Comparison of ENCODE assay signal across 7 mouse cellular contexts in genomic region chr4:137913321-137914057, GRCm38 (mm10). TPM values are rescaled to one million over a fixed set of nuclear protein-coding genes. Genes with fewer than 3 reads are reported as not detected.
DNase-seq lines count a peak whose midpoint lies in the region; ATAC-seq and TF ChIP-seq lines count a peak whose summit lies in the region.

No protein-coding gene starts in this region.

- ATAC-seq in common myeloid progenitor, adult 5-6 weeks (replicated peaks; ENCODE audit: low read depth, poor library complexity, severe bottlenecking) = peak; percentile 73
- peak; percentile 79 for ATAC-seq in hindbrain, postnatal 0 days
- peak; percentile 80 for ATAC-seq in midbrain, embryonic 16.5 days

- peak overlapping the region; percentile 29; the same call in 1 of the 2 replicates for H3K27ac ChIP-seq in hindbrain, postnatal 0 days
- no peak overlapping the region for H3K27ac ChIP-seq in liver, adult 2 months (replicated peaks; ENCODE audit: insufficient read depth, low read depth, low read length)
- peak overlapping the region; percentile 53; the same call in 1 of the 2 replicates for H3K27ac ChIP-seq in midbrain, embryonic 16.5 days (ENCODE audit: low read length)

- WGBS in hindbrain, postnatal 0 days = 2% methylated on average over 52 of the region's 54 CpGs
- 41% methylated on average over 50 of the region's 54 CpGs for WGBS in liver, adult 2 months
- WGBS in midbrain, embryonic 16.5 days = 2% methylated on average over 49 of the region's 54 CpGs

- no peaks in the 10 kb centered on the region for H3K9me3 ChIP-seq in hindbrain, postnatal 0 days (ENCODE audit: low read length)
- H3K9me3 ChIP-seq in midbrain, embryonic 16.5 days (replicated peaks; ENCODE audit: control insufficient read depth, low read length, poor library complexity, severe bottlenecking) = no peaks in the 10 kb centered on the region

- H3K4me1 ChIP-seq in hindbrain, postnatal 0 days (ENCODE audit: insufficient read depth, low read length) = peaks cover 25% of the 10 kb centered on the region
- H3K4me1 ChIP-seq in liver, adult 2 months (ENCODE audit: control insufficient read depth, insufficient read depth, low read length) = peaks cover 11% of the 10 kb centered on the region
- H3K4me1 ChIP-seq in midbrain, embryonic 16.5 days (ENCODE audit: control insufficient read depth, insufficient read depth, low read length) = peaks cover 29% of the 10 kb centered on the region

- H3K9ac ChIP-seq in hindbrain, postnatal 0 days (replicated peaks; ENCODE audit: low read length) = peak overlapping the region; percentile 49
- peak overlapping the region; percentile 56 for H3K9ac ChIP-seq in liver, adult 2 months (ENCODE audit: low read depth, low read length)
- peak overlapping the region; percentile 76 for H3K9ac ChIP-seq in midbrain, embryonic 16.5 days (ENCODE audit: low read depth, low read length)

- H3K4me3 ChIP-seq in hindbrain, postnatal 0 days (ENCODE audit: low read length) = peak overlapping the region; percentile 47
- peak overlapping the region; percentile 49 for H3K4me3 ChIP-seq in liver, adult 2 months (ENCODE audit: insufficient read depth, low read depth, low read length)
- peak overlapping the region; percentile 64 for H3K4me3 ChIP-seq in midbrain, embryonic 16.5 days (ENCODE audit: low read depth, low read length)

- TF ChIP-seq CTCF in hindbrain, postnatal 0 days (IDR thresholded peaks at IDR 0.05; ENCODE audit: low read depth) = no peak
- no peak for TF ChIP-seq CTCF in liver, adult 2 months (IDR thresholded peaks at IDR 0.05; ENCODE audit: low read depth, low read length)

- no peak for TF ChIP-seq POLR2A in liver, adult 2 months (IDR thresholded peaks at IDR 0.05; ENCODE audit: extremely low read depth, insufficient read depth, low read length)

- intact Hi-C loops in gastrocnemius, postnatal 14 days (cut with DNase I; ENCODE audit: low total_unique reads) = no loop called here

- H3K4me2 ChIP-seq in hindbrain, postnatal 0 days (ENCODE audit: low read depth, low read length) = peak overlapping the region; percentile 73
- peak overlapping the region; percentile 98 for H3K4me2 ChIP-seq in midbrain, embryonic 16.5 days (ENCODE audit: low read length)

- H3K36me3 ChIP-seq in hindbrain, postnatal 0 days (ENCODE audit: insufficient read depth, low read length) = no peaks in the 10 kb centered on the region
- peaks cover 4% of the 10 kb centered on the region; the same call in 1 of the 2 replicates for H3K36me3 ChIP-seq in liver, adult 2 months (ENCODE audit: control insufficient read depth, insufficient read depth, low read length)
- no peaks in the 10 kb centered on the region for H3K36me3 ChIP-seq in midbrain, embryonic 16.5 days (ENCODE audit: control insufficient read depth, insufficient read depth, low read length)
- no peaks in the 10 kb centered on the region for H3K36me3 ChIP-seq in splenic B cell, adult 2 months (ENCODE audit: control insufficient read depth, insufficient read depth, low read length, poor library complexity, severe bottlenecking)

- no peaks in the 10 kb centered on the region for H3K27me3 ChIP-seq in hindbrain, postnatal 0 days (ENCODE audit: insufficient read depth, low read length)
- H3K27me3 ChIP-seq in liver, adult 2 months (ENCODE audit: control insufficient read depth, insufficient read depth, low read length) = no peaks in the 10 kb centered on the region
- H3K27me3 ChIP-seq in midbrain, embryonic 16.5 days (ENCODE audit: control insufficient read depth, insufficient read depth, low read depth, low read length) = no peaks in the 10 kb centered on the region
- no peaks in the 10 kb centered on the region for H3K27me3 ChIP-seq in splenic B cell, adult 2 months (ENCODE audit: control insufficient read depth, insufficient read depth, low read length, poor library complexity, severe bottlenecking)

- peaks cover 43% of the 10 kb centered on the region for H3K79me2 ChIP-seq in liver, adult 2 months (ENCODE audit: control insufficient read depth, insufficient read depth, low read length)

- DNase-seq in ZHBTc4 (ENCODE audit: low read depth, low spot score) = peak; percentile 85
- DNase-seq in gastrocnemius, postnatal 14 days = peak; percentile 86
- peak; percentile 77 for DNase-seq in hindbrain, postnatal 0 days (ENCODE audit: low spot score)
- no peak for DNase-seq in liver, adult 2 months (ENCODE audit: extremely low read depth, low read depth, low spot score)
- DNase-seq in splenic B cell, adult 2 months (ENCODE audit: low read depth, low spot score) = peak; percentile 65

RNA-seq across cellular contexts. Expression of gene Ece1, which starts 51.5 kb away (rescaled TPM):
- total RNA-seq in common myeloid progenitor, adult 5-6 weeks (2017) = 6.5 and 8.9 TPM in 2 replicates
- 10 to 100 TPM; 50.0 to 57.7 TPM for total RNA-seq in gastrocnemius, postnatal 14 days (2021)
- 40.0 and 43.8 TPM in 2 replicates for total RNA-seq in hindbrain, postnatal 0 days (2014; rRNA removed)
- polyA plus RNA-seq in hindbrain, postnatal 0 days (2015; fragmentation: Nextera tagmentation; extraction: Ambion mirVana) = 23.0 and 23.4 TPM in 2 replicates
- 430 and 630 TPM in 2 replicates for total RNA-seq in liver, adult 2 months (2014; rRNA removed)
- 55.2 and 213 TPM in 2 replicates for polyA plus RNA-seq in liver, adult 2 months (2012; rRNA removed)
- polyA plus RNA-seq in midbrain, embryonic 16.5 days (2015; fragmentation: Nextera tagmentation; extraction: Ambion mirVana) = 20.8 and 21.3 TPM in 2 replicates
